Mouse (Mus musculus) CH12.LX (cell line): ENCODE data around the gene Stx4a. TPM values are rescaled to one million over a fixed set of nuclear protein-coding genes. Genes with fewer than 3 reads are reported as not detected.
"Not testable (repeated sequence)": the region's sequence is repeated elsewhere in the genome, so short reads cannot be mapped to it uniquely, and the experiment has no call there.

Source experiments
- DNase-seq: peaks from one replicate; pipeline ENCODE4 v3.0.0-alpha.2; 2013; ENCODE audit errors: extremely low read depth
- H3K27ac ChIP-seq: 2 replicates; pipeline ENCODE4 v1.5.1; 2012; ENCODE audit warnings: low read depth, mild to moderate bottlenecking, control low read depth, moderate library complexity; ENCODE audit not compliant: insufficient read depth
- H3K27me3 ChIP-seq: replicated peaks from 2 replicates; pipeline ENCODE3; 2012; ENCODE audit warnings: inconsistent platforms
- H3K36me3 ChIP-seq, 2 experiments: replicated peaks in 1 of 2; 2 replicates each; pipeline versions ENCODE3 to v1.6.1; 2012; ENCODE audit warnings: inconsistent platforms in 1 of 2, low read length in 1 of 2, mild to moderate bottlenecking in 1 of 2, mixed read lengths in 1 of 2, moderate library complexity in 1 of 2; ENCODE audit not compliant: control insufficient read depth in 1 of 2, insufficient read depth in 1 of 2
- H3K4me1 ChIP-seq, 2 experiments: 2 replicates each; pipeline ENCODE4 v1.6.1; 2012; ENCODE audit warnings: inconsistent platforms in 1 of 2, moderate library complexity in 1 of 2; ENCODE audit not compliant: insufficient read depth in 2 of 2, control insufficient read depth in 1 of 2
- H3K4me2 ChIP-seq: 2 replicates; pipeline ENCODE4 v1.6.1; 2012; ENCODE audit warnings: low read depth, mild to moderate bottlenecking, control low read depth; ENCODE audit not compliant: poor library complexity, insufficient read depth, severe bottlenecking
- H3K4me3 ChIP-seq, 3 experiments: fragments of 150-350 bp in 1 of 3; sonication (generic) in 1 of 3; replicated peaks in 1 of 3; 2 replicates each; pipeline versions ENCODE3 to v1.5.1; 2011 to 2012; ENCODE audit warnings: low read depth in 2 of 3, low read length in 2 of 3, mild to moderate bottlenecking in 2 of 3, moderate library complexity in 2 of 3, control low read depth in 1 of 3, improper control_type of control experiment in 1 of 3, inconsistent platforms in 1 of 3, mixed read lengths in 1 of 3; ENCODE audit not compliant: poor library complexity in 1 of 3
- H3K79me2 ChIP-seq: replicated peaks from 2 replicates; pipeline ENCODE4 v1.6.1; 2012; ENCODE audit warnings: mild to moderate bottlenecking, moderate library complexity; ENCODE audit not compliant: control insufficient read depth, poor library complexity, insufficient read depth, severe bottlenecking; ENCODE audit errors: extremely low read depth
- H3K9ac ChIP-seq: 2 replicates; pipeline ENCODE4 v1.6.1; 2012; ENCODE audit warnings: low read depth, mild to moderate bottlenecking, control low read depth, moderate library complexity; ENCODE audit not compliant: insufficient read depth
- H3K9me3 ChIP-seq: replicated peaks from 2 replicates; pipeline ENCODE3; 2012; ENCODE audit warnings: low read length, inconsistent platforms, mixed read lengths
- BHLHE40 ChIP-seq: IDR thresholded peaks from 2 replicates; pipeline ENCODE4 v1.6.1; 2011; ENCODE audit warnings: mild to moderate bottlenecking, low read depth, low read length, improper control_type of control experiment
- CHD1 ChIP-seq: IDR thresholded peaks from 2 replicates; pipeline ENCODE4 v1.6.1; 2012; ENCODE audit warnings: low read depth, low read length, improper control_type of control experiment, inconsistent platforms
- ELF1 ChIP-seq: IDR thresholded peaks from 2 replicates; pipeline ENCODE4 v1.6.1; 2014; ENCODE audit warnings: low read depth, mild to moderate bottlenecking, inconsistent platforms, low read length, improper control_type of control experiment
- EP300 ChIP-seq: IDR thresholded peaks from 2 replicates; pipeline ENCODE4 v1.6.1; 2011; ENCODE audit warnings: low read length, improper control_type of control experiment
- GABPA ChIP-seq: IDR thresholded peaks from 2 replicates; pipeline ENCODE4 v1.6.1; 2012; ENCODE audit warnings: low read depth, low read length, improper control_type of control experiment, inconsistent platforms; ENCODE audit not compliant: insufficient replicate concordance
- IRF4 ChIP-seq: IDR thresholded peaks from 2 replicates; pipeline ENCODE4 v1.6.1; 2014; ENCODE audit warnings: low read depth, mild to moderate bottlenecking, inconsistent platforms, low read length, improper control_type of control experiment
- JUN ChIP-seq: IDR thresholded peaks from 2 replicates; pipeline ENCODE4 v1.6.1; 2011; ENCODE audit warnings: low read depth, mild to moderate bottlenecking, low read length, improper control_type of control experiment, moderate library complexity; ENCODE audit not compliant: insufficient read depth
- JUND ChIP-seq: conservative IDR thresholded peaks from 2 replicates; pipeline ENCODE4 v1.6.1; 2011; ENCODE audit warnings: low read depth, low read length, improper control_type of control experiment
- MAFK ChIP-seq: IDR thresholded peaks from 2 replicates; pipeline ENCODE4 v1.6.1; 2011; ENCODE audit warnings: low read length, improper control_type of control experiment; ENCODE audit not compliant: insufficient replicate concordance
- MAZ ChIP-seq: IDR thresholded peaks from 2 replicates; pipeline ENCODE4 v1.6.1; 2012; ENCODE audit warnings: low read depth, mild to moderate bottlenecking, inconsistent platforms, low read length, improper control_type of control experiment, moderate library complexity
- MXI1 ChIP-seq: IDR thresholded peaks from 2 replicates; pipeline ENCODE4 v1.6.1; 2011; ENCODE audit warnings: mild to moderate bottlenecking, low read depth, low read length, improper control_type of control experiment
- MYC ChIP-seq: IDR thresholded peaks from 2 replicates; pipeline ENCODE4 v1.6.1; 2011; ENCODE audit warnings: low read depth, mild to moderate bottlenecking, improper control_type of control experiment, low read length
- RAD21 ChIP-seq: IDR thresholded peaks from 2 replicates; pipeline ENCODE4 v1.6.1; 2011; ENCODE audit warnings: low read depth, mild to moderate bottlenecking, low read length, improper control_type of control experiment, moderate library complexity
- RCOR1 ChIP-seq: conservative IDR thresholded peaks from 2 replicates; pipeline ENCODE4 v1.6.1; 2012; ENCODE audit warnings: low read depth, mild to moderate bottlenecking, inconsistent platforms, low read length, improper control_type of control experiment
- TBP ChIP-seq: conservative IDR thresholded peaks from 2 replicates; pipeline ENCODE4 v1.6.1; 2011; ENCODE audit warnings: low read depth, low read length, improper control_type of control experiment
- TCF12 ChIP-seq: IDR thresholded peaks from 2 replicates; pipeline ENCODE4 v1.6.1; 2014; ENCODE audit warnings: low read depth, mild to moderate bottlenecking, inconsistent platforms, low read length, improper control_type of control experiment
- USF1 ChIP-seq: IDR thresholded peaks from 2 replicates; pipeline ENCODE4 v1.6.1; 2014; ENCODE audit warnings: low read depth, mild to moderate bottlenecking, inconsistent platforms, low read length, improper control_type of control experiment
- ZC3H11A ChIP-seq: IDR thresholded peaks from 2 replicates; pipeline ENCODE4 v1.6.1; 2012; ENCODE audit warnings: low read depth, mild to moderate bottlenecking, inconsistent platforms, low read length, improper control_type of control experiment
- ZKSCAN1 ChIP-seq: IDR thresholded peaks from 2 replicates; pipeline ENCODE4 v1.6.1; 2012; ENCODE audit warnings: low read depth, inconsistent platforms, low read length, improper control_type of control experiment, borderline replicate concordance
- ZMIZ1 ChIP-seq: IDR thresholded peaks from 2 replicates; pipeline ENCODE4 v1.6.1; 2012; ENCODE audit warnings: low read depth, mild to moderate bottlenecking, inconsistent platforms, low read length, improper control_type of control experiment
- ZNF384 ChIP-seq: IDR thresholded peaks from 2 replicates; pipeline ENCODE4 v1.6.1; 2012; ENCODE audit warnings: low read depth, low read length, improper control_type of control experiment, inconsistent platforms
- dilution Hi-C: fragments of 300-500 bp; cut with MboI; formaldehyde crosslinking; loops from 2 replicates; pipeline ENCODE4 v1.14.3; 2020; ENCODE audit warnings: low sequenced_read_pairs; ENCODE audit not compliant: extremely low pct_unique_long_range_greater_than_20kb, extremely low pct_ligation_motif_present
- in situ Hi-C: fragments of 300-500 bp; cut with MboI; formaldehyde crosslinking; loops from 3 replicates; pipeline ENCODE4 v1.14.3; 2019; ENCODE audit warnings: low sequenced_read_pairs, low pct_ligation_motif_present, low pct_unique_long_range_greater_than_20kb, mixed read lengths
- polyA plus RNA-seq: library from polyadenylated mRNA; unstranded; fragments of >175 nt; gene quantifications from 2 replicates; pipeline ENCODE4 v1.2.1, GENCODE M21; 2012; ENCODE audit warnings: low read depth; ENCODE audit not compliant: insufficient read length
- total RNA-seq, 2 experiments: library from RNA; depleted of rRNA; stranded (reverse); fragments of 300-350 nt in 1 of 2; fragments of >200 nt in 1 of 2; gene quantifications; 2 replicates each; pipeline ENCODE4 v1.2.3; 2012 to 2014

The Stx4a gene
- total RNA-seq (2012; rRNA removed) = 23.0 and 25.4 TPM in 2 replicates
- total RNA-seq (2014; rRNA removed) = 15.9 and 16.5 TPM in 2 replicates
- 50.5 and 59.0 TPM in 2 replicates for polyA plus RNA-seq

GRCm38 (mm10) chr7:127824176-127824871 is at the start of gene Stx4a, which contains the start of gene Stx1b:
Gene Stx4a (plus strand): TSS chr7:127824294.
Gene Stx1b (minus strand): TSS chr7:127824549.
- no peak for TF ChIP-seq ELF1
- no peak for TF ChIP-seq RAD21
- TF ChIP-seq ZKSCAN1 = no peak
- H3K9ac ChIP-seq = no peak within 1 kb of the TSS
- H3K4me3 ChIP-seq = no peak within 1 kb of the TSS
- no peak for DNase-seq
- no peak within 1 kb of the TSS for H3K27ac ChIP-seq
- no peaks in the 10 kb centered on the region for H3K79me2 ChIP-seq
- H3K27me3 ChIP-seq = no peaks in the 10 kb centered on the region
- peaks cover 4 to 28% of the 10 kb centered on the region in 2 experiments; a peak in 3 of 4 replicates for H3K4me1 ChIP-seq
- dilution Hi-C loops = no loop called here
- H3K36me3 ChIP-seq = no peaks in the 10 kb centered on the region
- H3K4me2 ChIP-seq = no peak within 1 kb of the TSS
- in situ Hi-C loops = no loop called here
- H3K9me3 ChIP-seq = no peaks in the 10 kb centered on the region

GRCm38 (mm10) chr7:127775837-127776236 is 48.3 kb upstream of the Stx4a start:
- H3K27ac ChIP-seq = 0 out of 2 replicates have a peak overlapping the region, but pooled peaks have one; percentile 94
- not testable (repeated sequence) for DNase-seq

GRCm38 (mm10) chr7:127776426-127776825 is 47.7 kb upstream of the Stx4a start, which contains the start of gene Setd1a:
Gene Setd1a (plus strand): TSS chr7:127776670.
- peaks cover 19 to 48% of the 10 kb centered on the region in 2 experiments for H3K36me3 ChIP-seq
- in situ Hi-C loops = loop anchor here (5.0 to 25.0 kb wide), 4 partner anchors 41 to 994 kb away; partner anchors contain the start of genes Cdipt, Cdiptos, Prss8 and Tbx6
- peak within 1 kb of the TSS; percentile 48 for H3K4me2 ChIP-seq
- peak within 1 kb of the TSS; percentile 94 for H3K27ac ChIP-seq
- dilution Hi-C loops = no loop called here
- H3K9ac ChIP-seq = peak within 1 kb of the TSS; percentile 99
- H3K4me3 ChIP-seq = peak within 1 kb of the TSS; percentile 67 to 92 (median 71)
- DNase-seq = peak; percentile 76
- H3K9me3 ChIP-seq = no peaks in the 10 kb centered on the region
- no peaks in the 10 kb centered on the region for H3K27me3 ChIP-seq
- H3K4me1 ChIP-seq = peaks cover 9 to 57% of the 10 kb centered on the region in 2 experiments
- H3K79me2 ChIP-seq = peaks cover 23% of the 10 kb centered on the region
- TF ChIP-seq MAZ = no peak
- TF ChIP-seq BHLHE40 = no peak
- TF ChIP-seq IRF4 = no peak
- TF ChIP-seq MAFK = no peak
- TF ChIP-seq GABPA = no peak
- TF ChIP-seq MYC = no peak; the same call in 1 of the 2 replicates
- no peak for TF ChIP-seq CHD1
- 0 out of 2 replicates have a peak, but pooled peaks have one; percentile 60 for TF ChIP-seq TBP
- TF ChIP-seq ZC3H11A = peak; percentile 66
- TF ChIP-seq RCOR1 = no peak
- TF ChIP-seq USF1 = no peak
- no peak for TF ChIP-seq EP300
- TF ChIP-seq JUND = no peak
- TF ChIP-seq ELF1 = no peak
- 0 out of 2 replicates have a peak, but pooled peaks have one; percentile 7 for TF ChIP-seq MXI1
- no peak for TF ChIP-seq RAD21
- TF ChIP-seq ZNF384 = no peak; the same call in 1 of the 2 replicates
- no peak for TF ChIP-seq TCF12
- TF ChIP-seq ZMIZ1 = peak; percentile 23; the same call in 1 of the 2 replicates
- no peak for TF ChIP-seq JUN

More at GRCm38 (mm10) chr7:127775837-127776236, 48.3 kb upstream of the Stx4a start:
- in situ Hi-C loops = loop anchor here (5.0 to 25.0 kb wide), 4 partner anchors 41 to 994 kb away; partner anchors contain the start of genes Cdipt, Cdiptos, Prss8 and Tbx6
- Histone ChIP-seq H3K4me1 (peaks cover 9 to 63% of the 10 kb centered on the region in 2 experiments), H3K79me2 (peaks cover 26% of the 10 kb centered on the region), H3K36me3 (peaks cover 14 to 42% of the 10 kb centered on the region in 2 experiments), H3K4me3 (peak overlapping the region; percentile 64 to 92 (median 67)), H3K9ac (peak overlapping the region; percentile 99), H3K4me2 (peak overlapping the region; percentile 48)
- H3K9me3 ChIP-seq, dilution Hi-C loops, H3K27me3 ChIP-seq: not testable (repeated sequence)
- TF ChIP-seq ZNF384 = peak; percentile 61
